Mouse (Mus musculus) kidney, postnatal 4 days (tissue): ENCODE data around the gene Lrch3.
"Not testable (repeated sequence)": the region's sequence is repeated elsewhere in the genome, so short reads cannot be mapped to it uniquely, and the experiment has no call there.

ENCODE experiments used
- DNase-seq, 2 experiments: peaks; one replicate each; pipeline ENCODE4 v3.0.0; 2021; ENCODE audit warnings: mixed read lengths in 2 of 2

Lrch3 gene

DNA sequence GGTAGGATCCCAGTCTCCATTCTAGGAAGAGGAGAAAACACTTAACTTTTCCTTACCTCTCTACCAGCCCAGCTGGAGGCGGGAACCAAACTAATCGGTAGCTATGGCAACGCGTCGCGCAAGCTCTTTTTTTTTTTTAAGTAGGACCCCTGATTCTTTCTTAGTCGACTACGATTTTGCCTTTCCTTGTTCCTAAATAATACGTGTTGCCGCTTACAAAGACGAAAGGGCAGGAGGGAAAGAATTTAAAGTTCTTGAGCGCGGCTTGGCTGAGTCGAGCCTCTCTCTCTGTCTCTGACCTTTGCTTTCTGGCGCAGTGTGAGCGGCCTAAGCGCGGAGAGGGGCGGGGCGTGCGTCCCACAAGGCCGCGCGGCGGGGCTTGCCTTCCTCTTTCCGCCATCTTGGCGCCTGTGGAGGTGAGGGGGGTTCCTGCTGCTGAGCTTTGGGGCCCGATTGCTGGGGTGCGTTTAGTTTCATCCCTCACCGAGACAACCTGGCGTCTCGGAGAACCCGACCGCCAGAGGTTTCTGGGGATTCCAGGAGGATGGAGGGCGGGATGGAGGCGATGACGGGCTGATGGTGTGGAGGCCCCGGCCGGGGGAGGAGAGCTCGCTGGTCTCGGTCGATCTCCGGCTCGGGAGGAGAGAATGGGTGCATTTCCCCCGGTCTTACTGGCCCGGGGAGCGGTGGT is 142.3 kb downstream of the Lrch3 start, which contains the start of the genes Iqcg and Rpl35a:
Gene Iqcg, minus strand, starts transcription at position 124 of the 691 bp plus-strand sequence.
Gene Rpl35a, plus strand, starts transcription at position 359 of the 691 bp plus-strand sequence.
- peak; percentile 93 to 96 for DNase-seq

DNA sequence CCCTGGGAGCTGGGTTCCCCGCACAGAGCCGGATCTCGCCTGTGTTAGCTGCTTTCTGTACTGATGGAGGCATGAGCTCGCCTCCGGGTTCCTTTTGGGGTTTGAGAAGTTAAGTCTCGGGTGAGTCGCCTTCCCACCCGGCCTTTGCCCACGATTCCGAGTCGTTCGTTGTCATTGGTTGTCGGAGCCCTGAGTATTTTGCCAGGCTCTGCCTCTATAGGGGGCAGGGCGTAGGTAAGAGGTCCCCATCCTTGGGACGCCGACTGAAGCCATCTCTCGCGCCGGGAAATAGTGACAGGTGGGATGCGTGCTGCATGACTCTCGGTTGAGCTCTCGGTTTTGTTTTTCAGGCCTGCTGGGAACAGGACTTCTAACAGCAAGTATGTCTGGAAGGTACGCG is 142.9 kb downstream of the Lrch3 start:
- DNase-seq: no peak

DNA sequence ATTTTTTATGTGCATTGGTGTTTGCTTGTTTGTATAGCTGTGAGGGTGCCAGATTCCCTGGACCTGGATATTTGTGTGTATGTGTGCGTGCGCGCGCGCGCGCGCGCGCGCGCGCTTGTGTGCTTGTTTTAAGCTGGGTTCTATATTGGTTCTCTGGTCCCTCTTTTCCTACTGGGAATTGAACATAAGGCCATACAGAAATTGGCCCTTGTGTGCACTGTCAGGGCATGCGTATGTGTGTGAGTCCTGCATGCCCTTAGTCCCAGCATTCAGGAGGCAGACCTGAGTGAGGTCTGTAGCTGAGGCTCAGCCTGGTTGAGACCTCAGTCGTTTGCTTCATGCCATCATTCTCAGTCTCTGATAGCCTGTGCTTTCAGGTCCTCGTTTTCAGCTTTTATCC is 144.1 kb downstream of the Lrch3 start:
- no peak for DNase-seq

DNA sequence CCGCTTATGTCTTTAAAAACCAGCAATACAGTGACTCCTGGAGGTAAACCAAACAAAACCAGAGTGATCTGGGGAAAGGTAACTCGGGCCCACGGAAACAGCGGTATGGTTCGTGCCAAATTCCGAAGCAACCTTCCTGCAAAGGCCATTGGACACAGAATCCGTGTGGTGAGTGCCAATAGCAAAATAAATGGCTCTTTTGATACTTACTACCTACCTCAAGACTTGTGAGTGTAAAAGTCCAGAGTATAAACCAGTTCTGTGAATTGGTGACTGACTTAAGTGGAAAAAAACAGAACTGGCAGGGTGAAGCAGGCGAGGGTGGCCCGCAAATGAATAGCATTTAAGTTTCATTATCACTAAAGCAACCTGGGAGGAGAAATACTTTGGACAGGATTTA is 144.8 kb downstream of the Lrch3 start:
- DNase-seq: not testable (repeated sequence)

DNA sequence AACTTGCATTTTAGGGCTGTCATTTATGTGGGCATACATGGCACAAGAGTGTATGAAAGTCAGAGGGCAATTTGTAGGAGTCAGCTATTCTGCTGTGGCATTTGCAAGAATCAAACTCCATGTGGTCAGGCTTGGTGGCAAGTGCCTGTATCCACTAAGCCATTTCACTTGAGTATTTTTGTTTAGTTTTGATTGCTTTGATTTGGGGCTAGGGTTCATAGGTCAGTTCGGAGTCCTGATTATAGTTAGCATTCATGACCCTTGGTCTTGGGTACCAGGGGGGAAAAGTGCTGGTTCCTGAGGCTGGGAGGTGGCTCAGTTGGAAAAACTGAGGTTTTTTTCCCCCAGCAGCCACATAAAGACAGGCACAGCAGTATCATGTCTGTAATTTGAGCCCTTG is 145.6 kb downstream of the Lrch3 start:
- DNase-seq: no peak

DNA sequence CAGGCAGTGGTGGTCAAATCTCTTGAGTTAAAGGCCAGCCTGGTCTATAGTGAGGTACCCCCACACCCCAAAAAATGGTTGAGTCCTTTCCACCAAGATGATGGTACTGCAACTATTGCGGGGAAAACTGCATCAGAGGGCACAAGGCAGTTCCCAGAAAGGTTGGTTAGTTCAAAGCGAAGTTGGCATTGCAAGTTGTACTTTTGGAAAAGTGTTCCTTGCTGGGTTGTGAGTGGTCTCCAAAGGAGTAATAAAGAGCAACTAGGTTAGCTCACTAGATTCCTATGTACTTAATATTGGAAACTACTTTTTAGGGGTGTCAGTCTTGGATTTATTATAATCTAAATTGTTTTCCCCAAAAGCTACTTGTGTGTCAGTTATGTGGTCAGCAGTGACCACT is 147.0 kb downstream of the Lrch3 start:
- no peak for DNase-seq

DNA sequence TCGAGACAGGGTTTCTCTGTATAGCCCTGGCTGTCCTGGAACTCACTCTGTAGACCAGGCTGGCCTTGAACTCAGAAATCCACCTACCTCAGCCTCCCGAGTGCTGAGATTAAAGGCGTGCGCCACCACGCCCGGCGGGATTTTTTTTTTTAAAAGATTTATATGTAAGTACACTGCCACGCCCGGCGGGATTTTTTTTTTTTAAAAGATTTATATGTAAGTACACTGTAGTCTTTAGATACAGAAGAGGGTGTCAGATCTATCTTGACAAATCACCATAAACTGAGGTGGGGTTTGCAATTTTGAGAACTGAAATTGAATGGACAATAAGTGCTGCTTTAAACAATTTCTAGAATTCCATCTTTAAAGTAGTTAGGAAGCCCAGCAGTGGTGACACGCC is 147.5 kb downstream of the Lrch3 start:
- no peak for DNase-seq

DNA sequence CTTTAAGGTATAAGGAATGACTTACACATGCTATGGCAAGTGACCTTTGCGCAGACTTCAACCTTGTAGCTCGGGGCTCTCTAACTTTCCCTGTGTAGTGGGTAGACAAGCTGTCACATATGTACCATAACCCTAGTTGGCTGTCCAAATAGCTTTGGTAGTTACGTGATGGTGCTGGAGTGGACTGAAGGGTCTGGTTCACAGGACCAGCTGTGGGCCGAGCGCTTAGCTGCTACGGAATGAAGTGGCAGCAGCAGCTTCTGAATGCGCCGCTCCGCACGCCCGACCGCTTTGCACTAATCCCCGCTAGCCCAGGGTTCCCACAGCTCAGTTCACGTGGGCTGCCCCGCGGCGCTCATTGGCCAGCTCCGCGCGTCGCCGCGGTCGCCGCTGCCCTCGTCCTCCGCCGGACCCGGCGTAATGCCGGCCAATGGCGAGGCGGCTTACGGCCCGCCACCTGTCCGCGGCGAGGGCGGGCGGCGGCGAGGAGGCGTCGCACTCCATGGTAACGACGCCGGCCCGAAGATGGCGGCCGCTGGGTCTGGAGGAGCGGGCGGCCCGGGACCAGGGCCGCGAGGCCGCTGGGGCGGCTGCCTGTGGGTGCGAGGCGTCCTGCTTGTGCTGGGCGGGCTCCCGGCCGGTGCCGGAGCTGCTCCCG is 148.3 kb downstream of the Lrch3 start, which contains the start of gene Lmln:
Gene Lmln, plus strand, starts transcription at position 498 of the 658 bp plus-strand sequence.
- peak; percentile 91 to 95 for DNase-seq

DNA sequence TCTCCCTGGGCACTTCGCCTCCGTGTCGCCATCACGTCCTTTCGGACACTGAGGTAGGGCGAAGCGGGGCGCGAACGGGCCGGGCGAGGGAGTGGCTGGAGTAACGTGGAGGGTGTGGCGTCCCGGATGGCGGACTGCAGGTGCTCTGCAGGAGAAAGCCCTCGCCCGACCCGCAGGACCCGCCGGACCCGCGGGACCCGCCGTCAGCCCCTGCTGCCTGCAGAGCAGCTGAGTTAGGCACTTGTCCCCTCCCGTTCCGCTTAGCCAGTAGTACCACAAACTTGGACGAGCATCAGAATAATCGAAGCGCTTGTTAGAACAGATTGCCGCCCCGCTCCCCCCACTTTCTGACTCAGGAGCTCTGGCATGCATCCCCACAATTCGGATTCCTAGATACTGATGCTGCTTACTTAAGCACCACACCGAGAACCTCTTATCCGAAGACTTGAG is 148.8 kb downstream of the Lrch3 start:
- DNase-seq: peak in 1 of 2 experiments; percentile 70

DNA sequence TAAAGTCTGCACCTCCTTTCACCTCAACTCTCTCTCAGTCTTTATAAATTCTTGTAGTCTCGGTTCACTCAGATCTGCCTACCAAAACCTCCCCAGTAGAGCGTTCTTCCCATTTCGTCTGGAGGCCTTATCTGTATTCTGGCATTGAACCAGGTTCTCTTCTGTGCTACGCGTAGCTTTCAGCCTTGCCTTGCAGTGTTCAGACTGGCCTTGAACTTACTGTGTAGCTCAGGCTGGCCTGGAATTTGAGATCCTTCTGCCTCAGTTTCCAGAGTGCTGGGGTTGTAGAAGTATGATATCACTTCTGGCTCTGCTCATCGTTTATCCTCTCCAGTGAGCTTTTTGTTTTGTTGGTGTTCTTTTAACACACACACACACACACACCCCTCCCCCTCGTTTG is 149.4 kb downstream of the Lrch3 start:
- DNase-seq: no peak

DNA sequence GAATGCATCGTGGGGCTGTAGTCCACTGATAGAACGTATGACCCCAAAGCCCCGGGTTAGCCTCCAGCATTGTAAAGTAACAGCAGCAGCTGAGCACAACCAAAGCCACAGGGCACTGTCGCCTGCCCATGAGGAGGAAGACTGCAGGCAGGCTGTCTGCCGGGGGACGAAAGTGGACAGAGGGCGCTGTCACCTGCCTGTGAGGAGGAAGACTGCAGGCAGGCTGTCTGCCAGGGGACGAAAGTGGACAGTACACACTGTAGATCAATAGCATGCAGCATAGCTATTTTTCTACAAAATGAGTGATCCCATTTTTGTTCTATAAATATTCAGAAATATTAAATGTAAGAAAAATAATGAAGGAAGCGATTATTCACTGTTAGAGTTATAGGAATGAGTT is 150.7 kb downstream of the Lrch3 start:
- no peak for DNase-seq
